Comparison of ENCODE assay signal across 25 mouse cellular contexts in genomic region chr7:135568550-135568949, GRCm38 (mm10). TPM values are rescaled to one million over a fixed set of nuclear protein-coding genes. Genes with fewer than 3 reads are reported as not detected.
"Had no signal": no experiment of that assay in that cellular context is flagged by ENCODE, and none has a peak within 500 bp of the region (broad histone marks: within the 10 kb centered on the region; RNA-seq: fewer than 3 reads in every experiment).

No protein-coding gene starts in this region.

- DNase-seq: liver, embryonic 13.5 days; liver, postnatal 0 days; lung, adult 2 months; right cerebral cortex, postnatal 14 days; thymus, adult 2 months; thymus, postnatal 25 days; thymus, postnatal 4 days had no signal

- H3K4me2 ChIP-seq: liver, embryonic 13.5 days; liver, embryonic 15.5 days; lung, embryonic 15.5 days; midbrain, embryonic 11.5 days; midbrain, embryonic 13.5 days; midbrain, embryonic 15.5 days; neural tube, embryonic 12.5 days; stomach, embryonic 15.5 days had no signal

- H3K4me1 ChIP-seq: liver, embryonic 15.5 days; lung, embryonic 15.5 days; neural tube, embryonic 12.5 days; stomach, embryonic 15.5 days had no signal

- H3K9me3 ChIP-seq: liver, embryonic 13.5 days; liver, embryonic 15.5 days; lung, embryonic 15.5 days; megakaryocyte, embryonic 14.5 days; midbrain, embryonic 13.5 days; midbrain, embryonic 15.5 days; stomach, embryonic 15.5 days had no signal

- H3K27ac ChIP-seq: liver, embryonic 13.5 days; liver, embryonic 15.5 days; lung, embryonic 15.5 days; macrophage; midbrain, embryonic 13.5 days; midbrain, embryonic 15.5 days; neural tube, embryonic 12.5 days; stomach, embryonic 15.5 days; stomach, postnatal 0 days had no signal

- H3K27me3 ChIP-seq: liver, embryonic 13.5 days; liver, embryonic 15.5 days; lung, embryonic 15.5 days; megakaryocyte, embryonic 14.5 days; midbrain, embryonic 13.5 days; midbrain, embryonic 15.5 days; neural tube, embryonic 12.5 days; stomach, embryonic 15.5 days had no signal

- ATAC-seq: liver, postnatal 0 days; midbrain, embryonic 13.5 days; midbrain, embryonic 15.5 days had no signal

- H3K36me3 ChIP-seq: liver, embryonic 13.5 days; liver, embryonic 15.5 days; lung, embryonic 15.5 days; midbrain, embryonic 15.5 days; neural tube, embryonic 12.5 days; stomach, embryonic 15.5 days had no signal

- H3K4me3 ChIP-seq: liver, embryonic 13.5 days; liver, embryonic 15.5 days; lung, embryonic 15.5 days; midbrain, embryonic 13.5 days; midbrain, embryonic 15.5 days; neural tube, embryonic 12.5 days; stomach, embryonic 15.5 days had no signal

- H3K9ac ChIP-seq: liver, embryonic 13.5 days; liver, embryonic 15.5 days; liver, postnatal 0 days; lung, embryonic 15.5 days; midbrain, embryonic 13.5 days; midbrain, embryonic 15.5 days; neural tube, embryonic 12.5 days; stomach, embryonic 15.5 days had no signal

RNA-seq across cellular contexts. Expression of gene Clrn3, which starts 40.1 kb away (rescaled TPM):
- total RNA-seq: megakaryocyte progenitor cell, adult 5-6 weeks; midbrain, postnatal 0 days; monocyte, adult 5-6 weeks; neutrophil, adult 5-6 weeks had no signal
- polyA plus RNA-seq: liver, embryonic 13.5 days; liver, postnatal 0 days; lung, adult 2 months; macrophage; midbrain, embryonic 11.5 days; midbrain, embryonic 13.5 days; midbrain, embryonic 15.5 days; midbrain, postnatal 0 days; neural tube, embryonic 12.5 days; neural tube, embryonic 14.5 days; spleen, adult 2 months; testis, adult 2 months; urinary bladder, adult 2 months had no signal
